Mouse (Mus musculus): ENCODE measurements around the gene Hpca. TPM values are rescaled to one million over a fixed set of nuclear protein-coding genes. Genes with fewer than 3 reads are reported as not detected.

Hpca gene
- polyA plus RNA-seq, 1 experiment = not detected

GRCm38 (mm10) chr4:129141560-129142438 is 20.0 kb upstream of the Hpca start:
- Histone ChIP-seq H3K4me3 (ENCODE audit: insufficient read depth, low read depth, low read length) (no peak overlapping the region), H3K4me1 (ENCODE audit: control insufficient read depth, insufficient read depth, insufficient read length, low read length) (peaks cover 11% of the 10 kb centered on the region; the same call in 1 of the 2 replicates), H3K27ac (replicated peaks; ENCODE audit: low read depth, low read length) (no peak overlapping the region)

DNA sequence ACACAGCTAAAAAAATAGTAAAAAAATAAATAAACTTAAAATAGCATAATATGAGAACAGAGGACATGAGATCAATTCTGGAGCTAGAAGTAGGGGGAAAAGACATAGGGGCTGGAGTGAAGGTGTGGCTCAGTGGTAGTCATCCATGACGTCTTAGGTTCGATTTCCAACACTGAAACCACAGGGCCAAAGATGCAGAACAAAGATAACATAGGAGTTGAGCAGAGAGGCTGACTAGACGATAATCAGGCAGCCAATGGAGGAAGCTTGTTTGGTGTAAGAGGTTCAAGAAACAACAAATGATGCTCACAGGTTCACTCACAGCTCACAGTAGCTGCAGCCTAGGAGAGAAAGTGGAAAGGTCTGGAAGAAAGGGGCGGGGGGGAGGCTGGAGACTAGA is 19.0 kb upstream of the Hpca start:
- Histone ChIP-seq H3K4me3 (ENCODE audit: insufficient read depth, low read depth, low read length) (no peak overlapping the region), H3K4me1 (ENCODE audit: control insufficient read depth, insufficient read depth, insufficient read length, low read length) (peaks cover 11% of the 10 kb centered on the region; the same call in 1 of the 2 replicates), H3K27ac (replicated peaks; ENCODE audit: low read depth, low read length) (no peak overlapping the region)

DNA sequence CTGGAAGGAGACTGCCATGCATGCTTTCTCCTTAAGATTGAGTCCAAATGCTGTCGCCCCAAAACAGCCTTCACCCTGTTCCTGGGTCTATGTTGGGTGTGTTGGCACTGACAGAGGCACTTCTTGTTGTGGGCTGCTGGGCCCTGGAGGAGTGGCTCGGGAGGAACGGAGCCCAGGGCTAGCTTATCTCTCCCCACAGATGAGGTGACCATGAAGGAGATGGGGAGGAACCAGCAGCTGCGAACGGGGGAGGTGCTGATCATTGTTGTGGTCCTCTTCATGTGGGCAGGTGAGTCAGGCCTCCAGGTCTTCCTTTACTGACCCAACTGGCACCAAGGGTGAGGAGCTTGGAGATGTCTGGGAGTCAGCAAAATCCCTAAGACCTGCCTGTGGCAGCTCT is 17.8 kb upstream of the Hpca start:
- H3K4me3 ChIP-seq (ENCODE audit: insufficient read depth, low read depth, low read length) = no peak overlapping the region
- H3K27ac ChIP-seq (replicated peaks; ENCODE audit: low read depth, low read length) = no peak overlapping the region
- peaks cover 10% of the 10 kb centered on the region; the same call in 1 of the 2 replicates for H3K4me1 ChIP-seq (ENCODE audit: control insufficient read depth, insufficient read depth, insufficient read length, low read length)

GRCm38 (mm10) chr4:129137392-129138321 is 15.8 kb upstream of the Hpca start:
- H3K4me1 ChIP-seq (ENCODE audit: control insufficient read depth, insufficient read depth, insufficient read length, low read length) = 0 out of 2 replicates have a peak, but pooled peaks cover 2% of the 10 kb centered on the region
- peak overlapping the region; percentile 41 for H3K4me3 ChIP-seq (ENCODE audit: insufficient read depth, low read depth, low read length)
- no peak overlapping the region for H3K27ac ChIP-seq (replicated peaks; ENCODE audit: low read depth, low read length)

DNA sequence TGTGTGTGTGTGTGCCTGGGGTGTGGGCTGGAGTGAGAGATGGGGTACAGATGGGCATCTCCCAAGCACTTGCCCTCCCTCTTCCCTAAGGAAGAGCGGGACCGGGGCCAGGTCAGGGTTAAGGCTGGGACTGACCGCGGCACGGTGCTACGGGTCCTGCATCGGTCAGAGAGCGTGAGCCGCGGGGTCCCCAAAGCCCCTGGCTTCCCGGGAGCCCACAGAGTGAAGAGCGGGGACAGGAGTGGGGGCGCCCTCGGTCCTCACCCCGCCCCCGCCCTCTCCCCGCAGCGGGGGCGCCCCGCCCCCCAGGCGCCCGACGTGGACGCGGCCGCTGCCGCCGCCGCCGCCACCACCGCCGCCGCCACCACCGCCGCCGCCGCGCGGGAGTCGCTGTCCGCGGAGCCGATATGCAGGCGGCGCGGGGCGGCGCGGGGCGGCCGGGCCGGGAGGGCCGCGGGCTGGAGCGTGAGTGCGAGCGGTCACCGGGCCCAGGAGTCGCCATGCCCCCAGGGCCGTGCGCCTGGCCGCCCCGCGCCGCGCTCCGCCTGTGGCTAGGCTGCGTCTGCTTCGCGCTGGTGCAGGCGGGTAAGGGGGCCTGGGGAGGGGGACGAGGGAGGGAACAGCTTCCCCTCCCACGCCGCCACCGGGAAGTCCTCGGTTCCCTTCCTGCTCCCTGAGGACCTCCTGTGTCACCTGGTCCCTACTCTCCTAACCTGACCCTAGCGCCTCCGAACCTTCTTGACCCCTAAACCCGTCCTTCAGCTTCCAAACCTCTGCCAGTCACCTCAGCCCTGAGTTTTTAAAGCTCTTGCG is 14.9 kb upstream of the Hpca start, which contains the start of gene Fndc5:
Gene Fndc5, plus strand, starts transcription at position 421 of the 813 bp plus-strand sequence.
- no peak within 1 kb of the TSS for H3K27ac ChIP-seq (replicated peaks; ENCODE audit: low read depth, low read length)
- 0 out of 2 replicates have a peak, but pooled peaks cover 2% of the 10 kb centered on the region for H3K4me1 ChIP-seq (ENCODE audit: control insufficient read depth, insufficient read depth, insufficient read length, low read length)
- H3K4me3 ChIP-seq (ENCODE audit: insufficient read depth, low read depth, low read length) = peak within 1 kb of the TSS; percentile 41

DNA sequence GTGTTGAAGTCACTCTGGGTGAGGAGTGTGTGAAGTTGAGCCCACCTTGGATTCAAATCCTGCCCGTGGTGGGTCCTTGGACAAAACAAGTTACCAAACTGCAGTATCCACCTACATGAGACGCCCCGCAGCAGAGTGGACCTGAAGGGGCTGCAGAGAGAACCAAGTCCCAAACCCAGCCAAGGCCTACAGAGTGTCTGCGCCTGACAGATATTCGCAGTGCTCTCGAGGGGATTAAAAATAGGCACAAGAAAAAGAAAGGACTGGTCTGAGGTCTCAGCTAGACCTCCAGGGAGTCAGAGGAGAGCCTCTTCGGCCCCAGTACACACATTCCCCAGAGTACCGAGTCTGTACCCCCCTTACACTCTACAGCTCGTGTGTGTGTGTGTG is 14.3 kb upstream of the Hpca start:
- H3K4me3 ChIP-seq (ENCODE audit: insufficient read depth, low read depth, low read length) = peak overlapping the region; percentile 41
- H3K27ac ChIP-seq (replicated peaks; ENCODE audit: low read depth, low read length) = no peak overlapping the region
- H3K4me1 ChIP-seq (ENCODE audit: control insufficient read depth, insufficient read depth, insufficient read length, low read length) = 0 out of 2 replicates have a peak, but pooled peaks cover 2% of the 10 kb centered on the region

DNA sequence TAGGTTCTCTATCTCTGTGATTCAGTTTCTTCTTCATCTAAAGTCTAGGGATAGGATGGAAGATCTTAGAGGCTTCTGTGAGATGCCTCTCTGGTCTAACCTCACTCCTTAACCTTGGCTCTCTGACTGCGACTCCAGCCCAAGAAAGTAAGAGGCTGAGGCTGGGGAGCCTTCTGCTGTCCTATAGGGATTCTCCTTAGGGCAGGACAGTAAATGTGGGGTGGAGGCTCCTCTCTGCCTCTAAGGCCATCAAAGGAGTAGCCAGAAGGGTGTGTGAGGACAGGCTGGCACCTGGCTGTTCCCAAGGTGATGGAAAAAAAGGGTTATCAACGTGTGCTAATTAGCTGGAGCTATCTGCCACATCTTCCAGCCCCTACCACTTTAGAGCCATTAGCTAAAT is 13.8 kb upstream of the Hpca start:
- no peak overlapping the region for H3K4me3 ChIP-seq (ENCODE audit: insufficient read depth, low read depth, low read length)
- H3K27ac ChIP-seq (replicated peaks; ENCODE audit: low read depth, low read length) = no peak overlapping the region
- H3K4me1 ChIP-seq (ENCODE audit: control insufficient read depth, insufficient read depth, insufficient read length, low read length) = no peaks in the 10 kb centered on the region

GRCm38 (mm10) chr4:129134799-129135585 is 13.2 kb upstream of the Hpca start:
- no peaks in the 10 kb centered on the region for H3K4me1 ChIP-seq (ENCODE audit: control insufficient read depth, insufficient read depth, insufficient read length, low read length)
- H3K4me3 ChIP-seq (ENCODE audit: insufficient read depth, low read depth, low read length) = peak overlapping the region; percentile 21; the same call in 1 of the 2 replicates
- no peak overlapping the region for H3K27ac ChIP-seq (replicated peaks; ENCODE audit: low read depth, low read length)

GRCm38 (mm10) chr4:129130755-129131303 is 9.0 kb upstream of the Hpca start:
- Histone ChIP-seq H3K27ac (replicated peaks; ENCODE audit: low read depth, low read length) (no peak overlapping the region), H3K4me3 (ENCODE audit: insufficient read depth, low read depth, low read length) (no peak overlapping the region), H3K4me1 (ENCODE audit: control insufficient read depth, insufficient read depth, insufficient read length, low read length) (no peaks in the 10 kb centered on the region)

GRCm38 (mm10) chr4:129130149-129130548 is 8.3 kb upstream of the Hpca start:
- no peak overlapping the region for H3K27ac ChIP-seq (replicated peaks; ENCODE audit: low read depth, low read length)
- no peaks in the 10 kb centered on the region for H3K4me1 ChIP-seq (ENCODE audit: control insufficient read depth, insufficient read depth, insufficient read length, low read length)
- H3K4me3 ChIP-seq (ENCODE audit: insufficient read depth, low read depth, low read length) = no peak overlapping the region

- Histone ChIP-seq H3K27ac (replicated peaks; ENCODE audit: low read depth, low read length) (no peak overlapping the region), H3K4me3 (ENCODE audit: insufficient read depth, low read depth, low read length) (no peak overlapping the region), H3K4me1 (ENCODE audit: control insufficient read depth, insufficient read depth, insufficient read length, low read length) (no peaks in the 10 kb centered on the region)
Measured at GRCm38 (mm10) chr4:129129387-129129786, 7.6 kb upstream of the Hpca start.

DNA sequence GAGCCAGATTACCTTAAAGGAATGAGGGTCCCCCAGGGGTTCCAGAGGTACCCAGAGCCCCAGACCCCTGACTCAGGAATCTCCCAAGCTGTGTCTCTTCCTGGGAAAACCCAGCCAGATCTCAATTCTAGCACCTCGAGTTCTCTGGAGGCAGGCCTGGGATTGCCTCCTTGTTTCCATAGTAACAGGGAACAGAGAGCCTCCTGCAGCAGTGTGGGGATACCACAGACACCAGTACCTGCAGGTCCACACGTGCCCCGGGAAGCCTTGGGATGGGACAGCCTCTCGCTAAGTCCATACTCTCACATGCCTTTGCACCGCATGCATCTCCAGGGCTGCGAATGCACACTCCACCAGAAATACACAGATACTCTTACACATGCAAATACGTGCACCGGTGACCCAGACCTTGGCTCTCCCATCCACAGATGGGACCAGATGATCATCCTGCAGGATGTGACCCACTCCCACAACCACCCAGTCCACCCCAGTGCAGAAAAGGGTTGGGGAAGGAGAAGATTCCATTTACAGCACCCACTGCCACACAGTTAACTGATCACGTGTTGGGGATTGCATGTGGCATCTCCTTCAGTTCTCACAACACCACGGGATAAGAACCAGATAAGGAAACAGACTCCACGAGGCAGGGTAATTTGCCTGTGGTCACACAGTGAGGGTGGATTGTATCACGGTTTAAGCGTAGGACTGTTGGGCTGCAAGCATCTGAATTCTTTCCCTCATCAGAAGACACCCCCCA is 6.9 kb upstream of the Hpca start:
- no peak overlapping the region for H3K27ac ChIP-seq (replicated peaks; ENCODE audit: low read depth, low read length)
- H3K4me1 ChIP-seq (ENCODE audit: control insufficient read depth, insufficient read depth, insufficient read length, low read length) = no peaks in the 10 kb centered on the region
- H3K4me3 ChIP-seq (ENCODE audit: insufficient read depth, low read depth, low read length) = no peak overlapping the region

GRCm38 (mm10) chr4:129125736-129126451 is 4.1 kb upstream of the Hpca start:
- Histone ChIP-seq H3K4me3 (ENCODE audit: insufficient read depth, low read depth, low read length) (no peak overlapping the region), H3K4me1 (ENCODE audit: control insufficient read depth, insufficient read depth, insufficient read length, low read length) (no peaks in the 10 kb centered on the region), H3K27ac (replicated peaks; ENCODE audit: low read depth, low read length) (no peak overlapping the region)
